Mouse (Mus musculus) left cerebral cortex, postnatal 4 days (tissue): ENCODE measurements around the gene Vps4b. TPM values are rescaled to one million over a fixed set of nuclear protein-coding genes. Genes with fewer than 3 reads are reported as not detected.

Source experiments
- DNase-seq: peaks from one replicate; pipeline ENCODE4 v3.0.0-alpha.2; 2022
- intact Hi-C: fragments of 180-260 bp; cut with DNase I; formaldehyde crosslinking; loops from one replicate; pipeline ENCODE4 v1.15.1; 2025
- total RNA-seq, 2 experiments: library from RNA; stranded (reverse); gene quantifications; 2 replicates each; pipeline ENCODE4 v1.2.3; 2021

Vps4b gene
- total RNA-seq: 10 to 100 TPM; 48.8 to 52.3 TPM

GRCm38 (mm10) chr1:106796542-106796924 lies at the start of gene Vps4b:
TSS of gene Vps4b (minus strand) at chr1:106796728.
- DNase-seq: peak; percentile 91
- intact Hi-C loops: no loop called here

- intact Hi-C loops: no loop called here
- no peak for DNase-seq
Measured at GRCm38 (mm10) chr1:106828784-106829183, 32.3 kb upstream of the Vps4b start.

DNA sequence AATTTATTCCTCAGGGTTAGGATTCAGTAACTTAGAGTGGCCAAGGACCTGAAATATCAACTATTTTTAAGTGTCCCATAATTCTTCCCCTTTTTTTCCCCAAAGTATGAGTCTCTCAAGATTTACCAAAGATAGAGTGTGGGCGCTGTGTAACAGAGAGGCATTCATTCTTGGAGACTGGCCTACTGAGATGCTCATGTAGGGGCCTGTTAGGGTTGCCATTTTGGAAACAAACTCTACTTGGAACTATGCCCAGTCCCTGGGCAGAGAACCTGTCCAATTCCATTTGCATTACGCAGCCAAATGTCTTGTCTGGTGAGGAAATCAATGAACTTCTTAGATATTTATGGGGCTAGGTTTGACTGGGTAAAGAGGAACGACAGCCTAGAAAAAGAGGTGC lies 25.8 kb upstream of the Vps4b start:
- intact Hi-C loops: no loop called here

GRCm38 (mm10) chr1:106818323-106818722 lies 21.8 kb upstream of the Vps4b start:
- DNase-seq: no peak
- intact Hi-C loops: loop anchor here (10.0 kb wide), 1 partner anchor 394 kb away; no protein-coding TSS in a partner anchor

More for the DNA sequence above, 25.8 kb upstream of the Vps4b start:
- peak; percentile 17 for DNase-seq

- intact Hi-C loops: loop anchor here (10.0 kb wide), 1 partner anchor 392 kb away; no protein-coding TSS in a partner anchor
- DNase-seq: no peak
Measured at GRCm38 (mm10) chr1:106816766-106817165, 20.2 kb upstream of the Vps4b start.

GRCm38 (mm10) chr1:106815265-106815664 lies 18.7 kb upstream of the Vps4b start:
- intact Hi-C loops: loop anchor here (10.0 kb wide), 1 partner anchor 390 kb away; no protein-coding TSS in a partner anchor
- DNase-seq: no peak

- intact Hi-C loops: loop anchor here (10.0 kb wide), 1 partner anchor 390 kb away; no protein-coding TSS in a partner anchor
- DNase-seq: no peak
Measured at GRCm38 (mm10) chr1:106814864-106815263, 18.3 kb upstream of the Vps4b start.

DNA sequence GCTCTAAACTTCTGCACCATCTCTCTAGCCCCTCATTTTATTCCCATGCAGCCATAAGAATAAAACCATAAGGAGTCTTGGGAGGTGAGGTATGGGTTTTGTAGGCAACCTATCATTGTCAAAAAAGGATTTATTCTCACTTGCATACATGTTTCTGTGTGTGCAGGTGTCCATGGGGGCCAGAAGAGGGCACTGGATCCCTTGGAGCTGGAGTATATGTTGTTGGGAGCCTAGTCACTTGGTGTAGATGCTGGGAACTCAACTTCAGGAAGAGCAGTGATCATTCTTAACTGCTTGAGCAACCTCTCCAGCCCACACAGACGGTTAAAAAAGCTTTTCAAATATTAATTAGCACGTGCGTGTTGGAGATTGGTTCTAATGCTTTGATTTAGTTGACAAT lies 3.4 kb upstream of the Vps4b start:
- no peak for DNase-seq
- intact Hi-C loops: no loop called here

GRCm38 (mm10) chr1:106799406-106799805 lies 2.9 kb upstream of the Vps4b start:
- DNase-seq: no peak
- intact Hi-C loops: no loop called here

GRCm38 (mm10) chr1:106796987-106797779 lies 655 bp upstream of the Vps4b start:
- DNase-seq: no peak
- intact Hi-C loops: no loop called here

- intact Hi-C loops: no loop called here
- peak; percentile 55 for DNase-seq
Measured at GRCm38 (mm10) chr1:106795634-106796541, 640 bp downstream of the Vps4b start.

DNA sequence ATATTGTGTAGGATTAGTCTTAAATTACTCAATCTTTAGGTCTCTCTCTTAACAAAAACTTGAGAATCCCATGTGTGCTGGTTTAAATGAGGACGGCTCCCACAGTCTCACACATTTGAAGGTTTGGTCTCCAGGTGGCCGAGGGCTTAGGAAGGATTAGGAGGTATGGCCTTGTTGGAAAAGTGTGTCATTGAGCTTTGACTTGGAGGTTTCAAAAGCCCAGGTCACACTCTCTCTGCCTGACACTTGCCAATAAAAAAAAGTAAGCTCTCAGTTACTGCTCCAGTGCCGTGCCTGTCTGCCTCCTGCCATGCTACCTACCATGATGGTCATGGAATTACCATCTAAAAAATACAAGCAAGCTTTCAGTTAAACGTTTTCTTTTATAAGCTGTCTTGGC lies 21.6 kb downstream of the Vps4b start:
- intact Hi-C loops: no loop called here
- no peak for DNase-seq

GRCm38 (mm10) chr1:106774092-106774491 lies 22.4 kb downstream of the Vps4b start:
- intact Hi-C loops: no loop called here
- DNase-seq: no peak

DNA sequence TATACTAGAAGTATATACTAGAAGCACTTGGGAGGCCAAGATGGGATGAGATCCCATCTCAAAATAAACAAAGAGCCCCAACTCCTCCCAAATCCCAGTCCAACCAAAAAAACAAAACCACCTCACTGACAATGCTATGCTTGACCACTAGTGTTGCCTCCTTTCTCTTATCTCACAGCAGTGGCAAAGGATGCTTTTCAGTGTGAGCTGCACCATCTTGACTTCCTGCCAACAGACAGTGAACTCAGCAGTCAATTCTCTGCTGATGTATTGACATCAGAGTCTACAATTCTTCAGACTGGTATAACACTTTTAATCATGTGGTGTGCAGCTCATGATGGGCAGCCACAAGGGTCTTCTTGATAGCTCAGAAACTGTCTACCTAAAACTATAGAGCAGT lies 27.8 kb downstream of the Vps4b start:
- intact Hi-C loops: no loop called here
- no peak for DNase-seq

GRCm38 (mm10) chr1:106765771-106766170 lies 30.8 kb downstream of the Vps4b start:
- DNase-seq: no peak
- intact Hi-C loops: no loop called here

DNA sequence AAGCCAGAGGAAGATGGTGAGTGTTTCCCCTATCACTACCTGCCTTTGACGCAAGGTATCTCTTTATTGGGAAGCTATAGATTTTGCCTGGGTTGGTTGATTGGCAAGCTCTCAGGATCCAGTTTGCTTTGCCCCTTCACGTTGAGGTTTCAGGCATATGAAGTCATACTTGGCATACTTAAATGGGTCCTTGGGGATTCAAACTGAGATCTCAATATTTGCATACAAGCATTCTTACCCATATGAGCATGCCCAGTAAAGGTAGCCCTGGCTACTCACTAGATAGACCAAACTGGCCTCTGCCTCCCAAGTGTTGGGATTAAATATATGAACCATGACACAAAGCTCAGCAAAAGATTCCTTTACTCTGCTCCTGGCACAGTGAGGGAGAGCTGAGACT lies 31.7 kb downstream of the Vps4b start:
- intact Hi-C loops: no loop called here
- no peak for DNase-seq

- intact Hi-C loops: no loop called here
Measured at GRCm38 (mm10) chr1:106764281-106764680, 32.2 kb downstream of the Vps4b start.

GRCm38 (mm10) chr1:106760750-106761149 lies 35.8 kb downstream of the Vps4b start:
- DNase-seq: no peak
- intact Hi-C loops: no loop called here

More at GRCm38 (mm10) chr1:106764281-106764680, 32.2 kb downstream of the Vps4b start:
- DNase-seq: no peak

DNA sequence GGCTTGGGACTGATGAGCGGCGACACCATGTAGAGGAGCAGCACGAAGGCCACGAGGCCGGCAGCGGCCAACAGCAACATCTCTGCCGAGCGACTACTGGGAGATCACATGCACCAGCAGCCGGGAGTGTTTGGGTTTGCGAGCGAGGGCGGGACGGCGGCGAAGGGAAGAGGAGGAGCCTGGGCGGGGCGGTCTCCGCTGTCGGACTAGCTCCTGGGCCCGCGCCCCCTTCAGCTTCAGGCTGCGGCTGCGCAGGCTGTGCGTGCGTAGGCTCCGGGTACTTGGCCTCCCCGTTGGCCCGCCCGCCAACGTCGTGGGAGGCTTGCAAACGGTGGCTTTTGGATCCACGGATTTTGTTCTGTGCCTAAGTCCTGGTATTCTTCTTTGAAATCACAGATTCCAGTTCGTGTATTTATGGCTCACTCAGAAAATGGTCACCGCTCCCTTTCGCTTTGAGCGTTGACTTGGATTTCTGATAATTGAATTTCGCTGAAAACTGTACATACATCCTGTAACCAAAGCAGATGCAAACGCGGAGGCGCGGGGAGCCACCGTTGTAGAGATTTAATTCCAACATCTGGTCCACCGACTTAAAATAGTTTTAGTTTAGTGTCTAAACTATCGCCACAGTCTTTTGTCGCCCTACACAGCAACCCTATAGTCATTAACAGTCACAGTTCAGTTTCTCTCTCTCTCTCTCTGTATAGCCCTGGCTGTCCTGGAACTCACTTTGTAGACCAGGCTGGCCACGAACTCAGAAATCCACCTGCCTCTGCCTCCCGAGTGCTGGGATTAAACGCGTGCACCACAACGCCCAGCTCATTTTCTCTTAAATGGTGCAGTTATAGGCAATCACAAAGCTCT lies 36.7 kb downstream of the Vps4b start, which contains the start of gene Kdsr:
Kdsr (minus strand) TSS at position 156 of the 864 bp plus-strand sequence.
- intact Hi-C loops: no loop called here
- DNase-seq: peak; percentile 98
